12 mouse cellular contexts compared by ENCODE assay signal in genomic region chr5:149204822-149205221, GRCm38 (mm10).
"Had no signal": no experiment of that assay in that cellular context is flagged by ENCODE, and none has a peak within 500 bp of the region (broad histone marks: within the 10 kb centered on the region; RNA-seq: fewer than 3 reads in every experiment).

No protein-coding gene starts in this region.

- H3K9ac ChIP-seq: kidney, embryonic 15.5 days; limb, embryonic 12.5 days; midbrain, embryonic 12.5 days had no signal

- H3K27me3 ChIP-seq: kidney, embryonic 15.5 days; limb, embryonic 12.5 days; midbrain, embryonic 12.5 days; neural tube, embryonic 13.5 days had no signal

- H3K4me3 ChIP-seq: kidney, embryonic 15.5 days; left cerebral cortex, adult 2 months; limb, embryonic 12.5 days; midbrain, embryonic 12.5 days; neural tube, embryonic 13.5 days had no signal

- DNase-seq: kidney, adult 2 months; kidney, postnatal 14 days; lung, adult 18-20 months; retina, postnatal 1 day; right cerebral cortex, postnatal 14 days; thymus, postnatal 4 days had no signal

- H3K4me1 ChIP-seq: limb, embryonic 12.5 days had no signal

- ATAC-seq: midbrain, embryonic 16.5 days had no signal

- H3K9me3 ChIP-seq: kidney, embryonic 15.5 days; limb, embryonic 12.5 days; midbrain, embryonic 12.5 days; neural tube, embryonic 13.5 days had no signal

- H3K27ac ChIP-seq: kidney, embryonic 15.5 days; left cerebral cortex, adult 2 months; limb, embryonic 12.5 days; midbrain, embryonic 12.5 days; neural tube, embryonic 13.5 days had no signal

- H3K4me2 ChIP-seq: kidney, embryonic 15.5 days; limb, embryonic 12.5 days; midbrain, embryonic 12.5 days; neural tube, embryonic 13.5 days had no signal
